Mouse (Mus musculus) midbrain, embryonic 14.5 days (tissue): ENCODE measurements around the gene Adcy3. TPM values are rescaled to one million over a fixed set of nuclear protein-coding genes. Genes with fewer than 3 reads are reported as not detected.

Source experiments
- ATAC-seq: fragments of 200-750 bp; cut with Nextera tagmentation; 2 replicates; pipeline ENCODE4 v1.8.0; 2017; ENCODE audit warnings: moderate number of reproducible peaks, moderate library complexity; ENCODE audit not compliant: low FRiP score, low TSS enrichment
- DNase-seq: peaks from one replicate; pipeline ENCODE4 v3.0.0-alpha.2; 2015
- H3K27ac ChIP-seq: fragments of 300-500 bp; sonication (generic); replicated peaks from 2 replicates; pipeline ENCODE4 v1.5.1; 2014; ENCODE audit warnings: mild to moderate bottlenecking, low read depth, low read length, moderate library complexity
- H3K27me3 ChIP-seq: fragments of 300-500 bp; sonication (generic); 2 replicates; pipeline ENCODE4 v1.6.1; 2014; ENCODE audit warnings: low read length, control low read depth, mixed read lengths; ENCODE audit not compliant: control insufficient read depth, insufficient read depth
- H3K36me3 ChIP-seq: fragments of 300-500 bp; sonication (generic); 2 replicates; pipeline ENCODE4 v1.6.1; 2014; ENCODE audit warnings: low read length, control low read depth; ENCODE audit not compliant: control insufficient read depth, insufficient read depth
- H3K4me1 ChIP-seq: fragments of 300-500 bp; sonication (generic); 2 replicates; pipeline ENCODE4 v1.6.1; 2014; ENCODE audit warnings: mild to moderate bottlenecking, antibody characterized with exemption, low read length, control low read depth; ENCODE audit not compliant: control insufficient read depth, insufficient read depth
- H3K4me2 ChIP-seq: fragments of 300-500 bp; sonication (generic); 2 replicates; pipeline ENCODE4 v1.6.1; 2014; ENCODE audit warnings: mild to moderate bottlenecking, low read length, moderate library complexity
- H3K4me3 ChIP-seq: fragments of 300-500 bp; sonication (generic); replicated peaks from 2 replicates; pipeline ENCODE4 v1.5.1; 2014; ENCODE audit warnings: low read depth, low read length
- H3K9ac ChIP-seq: fragments of 300-500 bp; sonication (generic); replicated peaks from 2 replicates; pipeline ENCODE4 v1.6.1; 2014; ENCODE audit warnings: mild to moderate bottlenecking, low read length, moderate library complexity
- H3K9me3 ChIP-seq: fragments of 300-500 bp; sonication (generic); 2 replicates; pipeline ENCODE4 v1.6.1; 2016; ENCODE audit warnings: low read length, control low read depth, mixed read lengths; ENCODE audit not compliant: control insufficient read depth
- WGBS: fragments of 180-500 bp; shearing (Covaris S2); extraction: QIAGEN DNeasy Blood & Tissue Kit; methylation state at CpG from one replicate; pipeline ENCODE4 v1.1.7; 2014; 5-methylcytosine and 5-hydroxymethylcytosine counted together
- polyA plus RNA-seq: library from polyadenylated mRNA; unstranded; fragments of >200 nt; fragmentation: Nextera tagmentation; extraction: Ambion mirVana; gene quantifications from 2 replicates; pipeline ENCODE4 v1.2.1, GENCODE M21; 2014

Adcy3 gene
- polyA plus RNA-seq, 1 experiment from 2014 or later = 9.6 TPM

DNA sequence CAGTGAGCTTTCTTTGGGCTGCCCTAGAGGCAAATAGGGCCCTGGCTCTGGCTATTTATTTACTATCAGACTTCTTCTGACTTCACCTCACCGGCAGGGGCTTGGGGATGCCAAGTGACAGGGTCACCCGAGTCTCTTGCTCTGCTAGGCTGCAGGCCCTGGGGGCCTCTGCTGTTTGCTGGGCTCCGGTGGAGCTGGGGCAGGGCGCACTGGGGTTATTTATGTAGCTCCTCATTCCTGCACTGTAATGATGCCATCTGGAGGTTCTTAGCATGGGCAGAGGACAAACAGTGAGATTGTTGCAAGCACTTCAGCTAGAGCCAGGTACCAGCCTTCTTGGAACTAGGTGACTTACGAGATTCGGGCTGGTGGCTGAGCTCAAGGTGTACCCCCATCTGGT lies 59.6 kb downstream of the Adcy3 start:
- Histone ChIP-seq H3K4me1 (0 out of 2 replicates have a peak, but pooled peaks cover 6% of the 10 kb centered on the region), H3K9ac (no peak overlapping the region), H3K27ac (no peak overlapping the region), H3K27me3 (no peaks in the 10 kb centered on the region), H3K9me3 (no peaks in the 10 kb centered on the region), H3K36me3 (no peaks in the 10 kb centered on the region), H3K4me2 (no peak overlapping the region), H3K4me3 (no peak overlapping the region)
- ATAC-seq = no peak
- WGBS = 83% methylated on average over 6 of the region's 6 CpGs
- DNase-seq = no peak

DNA sequence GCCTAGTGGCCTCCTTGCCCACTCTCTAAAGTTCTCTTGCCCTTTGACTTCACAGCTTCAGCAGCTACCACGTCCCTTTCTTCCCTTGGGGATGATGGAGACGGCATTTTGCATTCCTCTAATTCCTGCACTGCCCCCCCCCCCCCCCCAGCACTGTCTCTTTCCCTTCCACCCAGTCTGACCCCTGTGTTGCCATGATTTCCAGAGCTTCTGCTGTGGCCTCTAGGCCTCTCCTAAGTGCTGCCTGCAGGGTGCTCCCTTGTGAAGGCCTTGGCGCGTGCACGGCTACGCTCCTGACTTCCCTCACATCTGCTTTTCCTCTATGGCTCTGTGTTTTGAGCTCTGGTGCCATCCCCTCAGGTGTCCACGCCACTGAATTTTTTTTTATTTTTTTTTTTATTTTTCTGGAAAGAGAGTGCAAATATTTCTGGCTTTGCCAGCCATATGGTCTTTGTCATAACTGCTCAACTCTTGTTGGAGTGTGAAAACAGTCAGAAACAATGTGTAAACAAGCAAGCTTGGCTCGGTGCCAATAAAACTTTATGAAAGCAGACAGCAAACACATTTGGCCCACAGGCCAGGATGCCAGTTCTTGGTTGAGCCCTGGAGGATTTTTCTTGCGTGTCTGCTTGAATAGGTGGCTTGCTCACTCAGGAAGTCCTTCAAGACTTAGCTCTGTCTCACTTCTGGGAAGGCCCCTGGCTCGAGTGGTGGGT lies 60.3 kb downstream of the Adcy3 start:
- H3K4me1 ChIP-seq = 0 out of 2 replicates have a peak, but pooled peaks cover 3% of the 10 kb centered on the region
- DNase-seq (peak; percentile 29), ATAC-seq (no peak)
- 70% methylated on average over 10 of the region's 10 CpGs for WGBS
- H3K9me3 ChIP-seq = no peaks in the 10 kb centered on the region
- H3K4me2 ChIP-seq = no peak overlapping the region
- H3K9ac ChIP-seq = no peak overlapping the region
- H3K27ac ChIP-seq = no peak overlapping the region
- no peaks in the 10 kb centered on the region for H3K36me3 ChIP-seq
- no peaks in the 10 kb centered on the region for H3K27me3 ChIP-seq
- H3K4me3 ChIP-seq = no peak overlapping the region

DNA sequence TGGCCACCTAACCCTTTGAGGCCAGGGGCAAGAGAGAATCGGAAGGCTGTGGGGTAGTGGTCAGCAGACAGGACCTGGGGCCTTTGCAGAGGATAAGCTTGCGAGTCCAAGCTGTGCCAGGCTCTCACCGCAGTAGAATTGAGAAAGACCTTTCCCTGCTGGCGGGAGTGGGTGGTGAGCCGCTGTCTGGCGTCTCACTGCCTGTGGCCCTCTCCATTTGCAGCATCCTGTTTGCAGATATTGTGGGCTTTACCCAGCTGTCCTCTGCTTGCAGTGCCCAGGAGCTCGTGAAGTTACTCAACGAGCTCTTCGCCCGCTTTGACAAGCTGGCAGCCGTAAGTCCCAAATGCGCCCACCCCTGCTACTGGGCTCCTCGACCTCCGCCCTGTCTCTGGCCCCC lies 61.7 kb downstream of the Adcy3 start:
- no peak for ATAC-seq
- Histone ChIP-seq H3K9me3 (no peaks in the 10 kb centered on the region), H3K9ac (no peak overlapping the region), H3K27me3 (no peaks in the 10 kb centered on the region), H3K27ac (no peak overlapping the region), H3K4me1 (no peaks in the 10 kb centered on the region), H3K36me3 (no peaks in the 10 kb centered on the region), H3K4me3 (no peak overlapping the region), H3K4me2 (no peak overlapping the region)
- no peak for DNase-seq
- WGBS = 89% methylated on average over 14 of the region's 14 CpGs

DNA sequence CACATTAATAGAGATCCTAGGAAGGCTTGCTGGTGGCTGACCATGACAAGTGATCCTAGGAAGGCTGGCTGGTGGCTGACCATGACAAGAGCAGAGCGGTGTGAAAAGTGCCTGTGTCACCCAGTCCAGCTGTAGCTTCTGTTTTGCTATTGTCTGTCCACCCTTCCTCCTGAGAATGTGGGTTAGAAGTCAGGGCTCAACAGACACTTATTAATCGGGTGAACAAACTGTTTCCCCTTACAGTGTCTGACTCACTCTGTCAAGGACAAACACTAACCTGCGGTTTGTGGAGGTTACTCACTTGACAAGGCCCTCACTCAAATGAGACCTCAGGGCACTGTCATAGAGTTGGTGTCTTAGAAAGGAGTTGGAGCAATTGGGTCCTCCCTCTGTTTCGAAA lies 65.8 kb downstream of the Adcy3 start:
- H3K4me1 ChIP-seq = no peaks in the 10 kb centered on the region
- H3K9ac ChIP-seq = no peak overlapping the region
- H3K4me3 ChIP-seq = no peak overlapping the region
- H3K27me3 ChIP-seq = no peaks in the 10 kb centered on the region
- 97% methylated on average over 4 of the region's 4 CpGs for WGBS
- no peak overlapping the region for H3K27ac ChIP-seq
- ATAC-seq = no peak
- H3K4me2 ChIP-seq = no peak overlapping the region
- H3K9me3 ChIP-seq = no peaks in the 10 kb centered on the region
- no peak for DNase-seq
- 0 out of 2 replicates have a peak, but pooled peaks cover 3% of the 10 kb centered on the region for H3K36me3 ChIP-seq

DNA sequence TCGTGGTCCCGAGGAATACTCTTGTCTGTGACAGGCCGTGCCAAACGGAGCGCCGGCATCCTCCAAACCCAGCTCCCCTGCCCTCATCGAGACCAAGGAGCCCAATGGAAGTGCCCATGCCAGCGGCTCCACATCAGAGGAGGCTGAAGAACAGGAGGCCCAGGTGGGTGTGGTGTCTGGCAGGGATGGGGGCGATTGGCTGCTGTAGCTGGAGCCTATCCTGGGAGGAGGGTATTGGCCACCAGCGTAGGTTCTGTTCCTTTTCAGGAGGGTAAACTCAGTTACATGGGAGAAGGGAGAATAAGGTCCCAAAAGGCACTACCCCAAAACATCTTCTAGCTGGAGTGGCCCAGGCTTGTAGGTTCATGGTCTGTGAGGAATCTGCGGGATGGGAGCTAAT lies 66.4 kb downstream of the Adcy3 start:
- no peak for ATAC-seq
- 95% methylated on average over 11 of the region's 11 CpGs for WGBS
- H3K27me3 ChIP-seq = no peaks in the 10 kb centered on the region
- DNase-seq = no peak
- 0 out of 2 replicates have a peak, but pooled peaks cover 3% of the 10 kb centered on the region for H3K36me3 ChIP-seq
- H3K4me2 ChIP-seq = no peak overlapping the region
- no peak overlapping the region for H3K4me3 ChIP-seq
- H3K27ac ChIP-seq = no peak overlapping the region
- no peak overlapping the region for H3K9ac ChIP-seq
- no peaks in the 10 kb centered on the region for H3K4me1 ChIP-seq
- no peaks in the 10 kb centered on the region for H3K9me3 ChIP-seq

DNA sequence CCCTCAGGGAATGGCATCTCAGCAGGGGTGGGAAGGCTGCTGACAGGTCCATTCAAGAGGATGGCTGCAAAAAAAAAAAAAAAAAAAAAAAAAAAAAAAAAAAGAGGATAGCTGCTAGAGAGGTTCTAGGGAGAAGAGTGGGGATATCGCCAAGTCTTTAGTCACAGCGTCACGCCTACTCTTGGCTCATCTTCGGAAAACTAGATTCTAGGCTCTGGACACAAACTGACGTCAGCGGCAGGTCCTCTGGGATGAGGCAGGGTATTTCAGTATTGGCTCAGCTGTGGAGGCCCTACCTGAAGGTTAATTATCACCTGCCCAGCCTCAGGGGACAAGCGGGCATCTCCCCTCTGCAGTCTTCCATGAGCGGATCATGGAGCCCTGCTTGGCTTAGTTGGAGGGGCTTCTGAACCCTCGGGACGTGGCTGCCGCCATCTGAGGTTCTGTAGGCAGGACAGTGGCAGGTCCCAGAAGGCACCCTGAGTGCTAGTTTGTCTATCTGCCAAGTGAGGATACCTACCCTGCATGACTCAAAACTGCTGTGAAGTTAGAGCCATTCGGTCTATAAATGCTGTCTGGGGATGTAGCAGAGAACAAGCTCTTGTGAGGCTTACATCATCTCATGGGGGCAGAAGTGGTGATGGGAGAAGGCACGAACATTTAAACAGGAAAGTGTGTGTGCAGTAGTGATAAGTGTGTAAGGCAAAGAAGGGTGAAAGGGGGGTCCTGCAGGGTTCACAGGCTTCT lies 68.7 kb downstream of the Adcy3 start:
- Histone ChIP-seq H3K27ac (no peak overlapping the region), H3K4me1 (no peaks in the 10 kb centered on the region), H3K27me3 (no peaks in the 10 kb centered on the region), H3K9ac (no peak overlapping the region), H3K4me2 (no peak overlapping the region), H3K9me3 (no peaks in the 10 kb centered on the region), H3K36me3 (peaks cover 16% of the 10 kb centered on the region; the same call in 1 of the 2 replicates), H3K4me3 (no peak overlapping the region)
- 82% methylated on average over 13 of the region's 13 CpGs for WGBS
- ATAC-seq = no peak
- no peak for DNase-seq

DNA sequence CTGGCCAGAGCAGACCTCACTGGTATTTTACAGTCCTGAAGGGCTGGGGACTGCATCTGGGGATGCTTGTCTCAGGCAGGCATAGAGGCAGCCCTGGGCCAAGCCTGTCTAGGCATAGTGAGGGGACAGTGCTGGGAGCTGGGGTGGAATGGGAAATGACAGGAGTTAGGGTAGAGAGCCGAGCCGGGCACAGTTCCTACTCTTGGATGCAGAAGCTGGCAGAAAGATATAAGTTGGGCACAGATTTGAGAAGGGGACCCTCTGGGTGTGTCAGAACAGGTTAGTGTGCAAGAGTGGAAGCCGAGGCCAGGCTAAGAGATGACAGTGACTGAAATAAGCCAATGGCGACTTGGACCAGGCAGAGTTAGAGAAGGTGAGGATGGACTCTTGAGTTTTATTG lies 69.3 kb downstream of the Adcy3 start:
- ATAC-seq = no peak
- H3K4me2 ChIP-seq = no peak overlapping the region
- DNase-seq = no peak
- peaks cover 19% of the 10 kb centered on the region; the same call in 1 of the 2 replicates for H3K36me3 ChIP-seq
- H3K4me1 ChIP-seq = no peaks in the 10 kb centered on the region
- no peaks in the 10 kb centered on the region for H3K9me3 ChIP-seq
- no peak overlapping the region for H3K9ac ChIP-seq
- no peak overlapping the region for H3K27ac ChIP-seq
- H3K4me3 ChIP-seq = no peak overlapping the region
- 94% methylated on average over 4 of the region's 4 CpGs for WGBS
- no peaks in the 10 kb centered on the region for H3K27me3 ChIP-seq

- H3K27ac ChIP-seq = no peak overlapping the region
- H3K4me3 ChIP-seq = no peak overlapping the region
- no peak overlapping the region for H3K9ac ChIP-seq
- DNase-seq (no peak), ATAC-seq (no peak)
- peaks cover 46% of the 10 kb centered on the region for H3K36me3 ChIP-seq
- H3K9me3 ChIP-seq = no peaks in the 10 kb centered on the region
- no peaks in the 10 kb centered on the region for H3K4me1 ChIP-seq
- H3K4me2 ChIP-seq = no peak overlapping the region
- H3K27me3 ChIP-seq = no peaks in the 10 kb centered on the region
- WGBS = 95% methylated on average over 11 of the region's 11 CpGs
Observed at GRCm38 (mm10) chr12:4206106-4206505, 73.2 kb downstream of the Adcy3 start.
